Mouse (Mus musculus): ENCODE results near the gene Ipo8.

Ipo8 gene

GRCm38 (mm10) chr6:148756535-148756934 is 74.7 kb downstream of the Ipo8 start:
- DNase-seq: no peak

- peak; percentile 24 for DNase-seq
Measured at GRCm38 (mm10) chr6:148751400-148751799, 79.9 kb downstream of the Ipo8 start.

- no peak for DNase-seq
Measured at GRCm38 (mm10) chr6:148750183-148750582, 81.1 kb downstream of the Ipo8 start.

GRCm38 (mm10) chr6:148740521-148741226 is 90.6 kb downstream of the Ipo8 start:
- DNase-seq: peak; percentile 23

GRCm38 (mm10) chr6:148736390-148736789 is 94.9 kb downstream of the Ipo8 start:
- no peak for DNase-seq

- DNase-seq: no peak
Measured at GRCm38 (mm10) chr6:148734012-148734411, 97.3 kb downstream of the Ipo8 start.

GRCm38 (mm10) chr6:148732920-148733319 is 98.3 kb downstream of the Ipo8 start:
- no peak for DNase-seq

- no peak for DNase-seq
Measured at GRCm38 (mm10) chr6:148728571-148728970, 102.7 kb downstream of the Ipo8 start.

GRCm38 (mm10) chr6:148727871-148728524 is 103.3 kb downstream of the Ipo8 start:
- no peak for DNase-seq

GRCm38 (mm10) chr6:148724453-148724852 is 106.8 kb downstream of the Ipo8 start:
- no peak for DNase-seq

Measured in kidney, postnatal 10 days (tissue).